Mouse (Mus musculus): ENCODE results near the gene Ppp1r3g. TPM values are rescaled to one million over a fixed set of nuclear protein-coding genes. Genes with fewer than 3 reads are reported as not detected.

The Ppp1r3g gene
- polyA plus RNA-seq, 2 experiments: 1.6 to 2.2 TPM

GRCm38 (mm10) chr13:36015636-36016035 is 57.0 kb downstream of the Ppp1r3g start:
- no peaks in the 10 kb centered on the region for H3K9me3 ChIP-seq (ENCODE audit: control insufficient read depth, low read length)
- H3K27me3 ChIP-seq (ENCODE audit: control insufficient read depth, insufficient read depth, low read length): no peaks in the 10 kb centered on the region
- ATAC-seq (ENCODE audit: low FRiP score, low read depth) (no peak), DNase-seq (ENCODE audit: low spot score) (no peak)
- 57% methylated on average over 3 of the region's 3 CpGs for WGBS
- TF ChIP-seq POLR2A (IDR thresholded peaks at IDR 0.05; ENCODE audit: borderline replicate concordance, extremely low read depth, insufficient read depth, insufficient read length): no peak
- no peaks in the 10 kb centered on the region for H3K36me3 ChIP-seq (ENCODE audit: control insufficient read depth, insufficient read depth, low read length)
- H3K4me2 ChIP-seq (replicated peaks; ENCODE audit: low read depth, low read length, severe bottlenecking): no peak overlapping the region
- H3K4me1 ChIP-seq (ENCODE audit: control insufficient read depth, insufficient read depth, low read length): peaks cover 3% of the 10 kb centered on the region; the same call in 1 of the 2 replicates
- H3K4me3 ChIP-seq (replicated peaks; ENCODE audit: low read length): no peak overlapping the region
- no peak overlapping the region for H3K9ac ChIP-seq (ENCODE audit: low read depth, low read length, severe bottlenecking)
- H3K27ac ChIP-seq (replicated peaks; ENCODE audit: low read depth, low read length): no peak overlapping the region

DNA sequence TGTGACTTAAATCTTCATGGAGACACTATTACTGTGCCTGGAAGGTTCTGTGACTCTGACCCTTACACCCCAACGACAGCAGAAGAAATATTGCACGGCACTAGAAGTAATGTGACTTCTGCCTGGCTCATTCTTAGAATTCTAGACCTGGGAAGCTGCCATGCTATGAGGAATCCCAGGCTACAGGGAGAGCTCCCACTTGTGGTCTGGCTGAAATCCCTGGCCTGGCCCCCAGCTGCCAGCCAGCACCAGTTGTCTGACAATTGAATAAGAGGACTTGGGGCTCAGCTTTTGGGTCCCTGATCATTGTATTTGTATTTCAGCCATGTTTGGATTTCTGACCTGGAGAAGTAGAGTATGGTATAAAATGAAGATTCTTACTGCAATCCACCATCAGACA is 59.4 kb downstream of the Ppp1r3g start:
- Histone ChIP-seq H3K27me3 (ENCODE audit: control insufficient read depth, insufficient read depth, low read length) (no peaks in the 10 kb centered on the region), H3K4me1 (ENCODE audit: control insufficient read depth, insufficient read depth, low read length) (peaks cover 3% of the 10 kb centered on the region; the same call in 1 of the 2 replicates), H3K27ac (replicated peaks; ENCODE audit: low read depth, low read length) (no peak overlapping the region), H3K36me3 (ENCODE audit: control insufficient read depth, insufficient read depth, low read length) (no peaks in the 10 kb centered on the region), H3K9me3 (ENCODE audit: control insufficient read depth, low read length) (no peaks in the 10 kb centered on the region), H3K4me2 (replicated peaks; ENCODE audit: low read depth, low read length, severe bottlenecking) (no peak overlapping the region), H3K4me3 (replicated peaks; ENCODE audit: low read length) (no peak overlapping the region), H3K9ac (ENCODE audit: low read depth, low read length, severe bottlenecking) (no peak overlapping the region)
- no peak for TF ChIP-seq POLR2A (IDR thresholded peaks at IDR 0.05; ENCODE audit: borderline replicate concordance, extremely low read depth, insufficient read depth, insufficient read length)
- no peak for ATAC-seq (ENCODE audit: low FRiP score, low read depth)
- DNase-seq (ENCODE audit: low spot score): no peak
- 73% methylated on average over 2 of the region's 2 CpGs for WGBS

DNA sequence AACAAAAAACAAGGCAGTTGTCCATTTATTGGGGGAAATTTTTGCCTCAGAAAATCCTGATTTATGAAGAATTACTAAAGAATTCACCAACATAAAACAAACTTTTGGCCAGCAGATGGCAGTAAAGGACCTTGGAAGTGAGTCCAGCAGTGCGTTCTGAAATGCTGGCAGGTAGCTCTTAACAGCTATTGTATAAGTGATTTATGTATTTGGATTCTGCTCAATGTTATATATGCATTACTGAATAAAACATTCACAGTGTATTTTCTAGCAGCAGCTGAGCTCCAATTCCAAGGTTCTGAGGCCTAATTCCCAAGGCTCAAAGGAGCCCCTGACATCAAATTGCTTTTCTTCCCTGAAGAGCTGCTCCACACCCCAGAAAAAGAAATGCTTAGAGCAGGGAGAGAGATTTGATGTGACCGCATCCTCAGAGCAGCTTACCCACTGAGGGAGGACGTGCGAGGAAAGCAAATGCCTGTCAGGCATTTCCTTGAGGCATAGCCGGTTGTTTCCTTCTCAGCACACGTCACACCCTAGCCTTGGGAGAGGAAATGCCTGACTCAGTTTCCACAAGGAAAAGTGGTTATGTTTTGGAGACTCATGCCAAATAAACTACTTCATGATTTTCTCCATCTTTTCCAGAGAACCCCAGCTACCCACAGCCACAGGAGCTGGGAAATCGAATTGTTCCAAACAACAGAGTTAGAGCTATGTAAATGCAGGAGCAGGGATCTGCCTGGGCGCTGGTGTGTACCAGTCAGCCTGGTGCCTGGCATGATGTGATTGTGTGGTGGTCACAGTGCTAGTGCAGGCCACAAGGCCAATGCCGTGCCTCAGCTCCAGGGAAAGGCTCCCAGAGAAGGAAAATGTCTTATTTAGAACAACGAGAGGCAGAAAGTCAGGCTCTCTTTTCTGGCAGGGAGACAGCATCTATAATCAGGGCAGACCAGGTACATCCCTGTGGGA is 61.0 kb downstream of the Ppp1r3g start:
- DNase-seq (ENCODE audit: low spot score) (peak; percentile 93), ATAC-seq (ENCODE audit: low FRiP score, low read depth) (peak; percentile 81)
- no peak overlapping the region for H3K27ac ChIP-seq (replicated peaks; ENCODE audit: low read depth, low read length)
- no peak overlapping the region for H3K4me2 ChIP-seq (replicated peaks; ENCODE audit: low read depth, low read length, severe bottlenecking)
- 56% methylated on average over 10 of the region's 10 CpGs for WGBS
- H3K4me1 ChIP-seq (ENCODE audit: control insufficient read depth, insufficient read depth, low read length): peaks cover 3% of the 10 kb centered on the region; the same call in 1 of the 2 replicates
- no peaks in the 10 kb centered on the region for H3K27me3 ChIP-seq (ENCODE audit: control insufficient read depth, insufficient read depth, low read length)
- H3K9me3 ChIP-seq (ENCODE audit: control insufficient read depth, low read length): no peaks in the 10 kb centered on the region
- H3K36me3 ChIP-seq (ENCODE audit: control insufficient read depth, insufficient read depth, low read length): no peaks in the 10 kb centered on the region
- no peak overlapping the region for H3K9ac ChIP-seq (ENCODE audit: low read depth, low read length, severe bottlenecking)
- no peak overlapping the region for H3K4me3 ChIP-seq (replicated peaks; ENCODE audit: low read length)
- no peak for TF ChIP-seq POLR2A (IDR thresholded peaks at IDR 0.05; ENCODE audit: borderline replicate concordance, extremely low read depth, insufficient read depth, insufficient read length)

Other genes with a start within 250 kb of the Ppp1r3g start
- gene Rpp40, start 52.5 kb upstream of the Ppp1r3g start, polyA plus RNA-seq (2012; rRNA removed): 9.8 and 12.1 TPM in 2 replicates
- gene Rpp40, start 52.5 kb upstream of the Ppp1r3g start, polyA plus RNA-seq (2014; fragmentation: Nextera tagmentation; extraction: Ambion mirVana): 20.3 TPM in 2 replicates
- gene Fars2, start 158.6 kb downstream of the Ppp1r3g start, polyA plus RNA-seq (2012; rRNA removed): 27.6 and 32.3 TPM in 2 replicates
- gene Fars2, start 158.6 kb downstream of the Ppp1r3g start, polyA plus RNA-seq (2014; fragmentation: Nextera tagmentation; extraction: Ambion mirVana): 35.2 and 39.2 TPM in 2 replicates
- 7.1 and 8.9 TPM in 2 replicates for gene Lyrm4, start 158.7 kb downstream of the Ppp1r3g start, polyA plus RNA-seq (2012; rRNA removed)
- gene Lyrm4, start 158.7 kb downstream of the Ppp1r3g start, polyA plus RNA-seq (2014; fragmentation: Nextera tagmentation; extraction: Ambion mirVana): 27.4 and 28.4 TPM in 2 replicates

Data from limb, embryonic 14.5 days (tissue).